Mouse (Mus musculus): ENCODE results near the gene Usp48.

- TF ChIP-seq CTCF (IDR thresholded peaks at IDR 0.05; ENCODE audit: extremely low read depth, insufficient read depth, insufficient read length, insufficient replicate concordance) = peak; percentile 66; the same call in 1 of the 2 replicates
- TF ChIP-seq POLR2A (IDR thresholded peaks at IDR 0.05; ENCODE audit: low read depth, low read length) = no peak
These were observed 89.5 kb downstream of the Usp48 start for GRCm38 (mm10) chr4:137682961-137683453.

Measured in spleen, adult 2 months (tissue).